Mouse (Mus musculus) spleen, adult 2 months (tissue): ENCODE measurements around the gene Oaz3. TPM values are rescaled to one million over a fixed set of nuclear protein-coding genes. Genes with fewer than 3 reads are reported as not detected.

Experiments used
- DNase-seq, 2 experiments: peaks; one replicate each; pipeline versions ENCODE4 v3.0.0 to v3.0.0-alpha.2; 2012 to 2021; ENCODE audit warnings: low spot score in 2 of 2, low read depth in 1 of 2
- H3K27ac ChIP-seq: fragments of 200-500 bp; 2 replicates; pipeline ENCODE4 v1.5.1; 2012; ENCODE audit warnings: low read length, inconsistent platforms; ENCODE audit not compliant: insufficient read depth
- H3K27me3 ChIP-seq: fragments of 200-500 bp; 2 replicates; pipeline ENCODE4 v1.6.1; 2012; ENCODE audit warnings: mild to moderate bottlenecking, moderate library complexity, low read length, inconsistent platforms; ENCODE audit not compliant: control insufficient read depth, insufficient read depth
- H3K36me3 ChIP-seq: fragments of 200-500 bp; 2 replicates; pipeline ENCODE4 v1.6.1; 2012; ENCODE audit warnings: mild to moderate bottlenecking, low read length, inconsistent platforms; ENCODE audit not compliant: control insufficient read depth, insufficient read depth
- H3K4me1 ChIP-seq: fragments of 200-500 bp; 2 replicates; pipeline ENCODE4 v1.6.1; 2011; ENCODE audit warnings: inconsistent platforms; ENCODE audit not compliant: control insufficient read depth, insufficient read depth, insufficient read length
- H3K4me3 ChIP-seq: fragments of 200-500 bp; 2 replicates; pipeline ENCODE4 v1.5.1; 2011; ENCODE audit warnings: mild to moderate bottlenecking, inconsistent platforms; ENCODE audit not compliant: insufficient read depth, insufficient read length; ENCODE audit errors: extremely low read depth
- CTCF ChIP-seq: fragments of 200-500 bp; IDR thresholded peaks from 2 replicates; pipeline ENCODE4 v1.5.1; 2011; ENCODE audit warnings: mild to moderate bottlenecking, inconsistent platforms; ENCODE audit not compliant: insufficient read depth, insufficient read length, insufficient replicate concordance; ENCODE audit errors: extremely low read depth
- POLR2A ChIP-seq: fragments of 200-500 bp; IDR thresholded peaks from 2 replicates; pipeline ENCODE4 v1.6.1; 2011; ENCODE audit warnings: low read depth, low read length, inconsistent platforms
- WGBS: fragments of 180-500 bp; shearing (Covaris S2); methylation state at CpG from one replicate; pipeline ENCODE4 v1.1.7; 2018; 5-methylcytosine and 5-hydroxymethylcytosine counted together
- polyA plus RNA-seq: library from polyadenylated mRNA; depleted of rRNA; stranded (reverse); fragments of >200 nt; gene quantifications from 2 replicates; pipeline ENCODE4 v1.2.3, GENCODE M21; 2012

The Oaz3 gene
- polyA plus RNA-seq, 1 experiment: not detected

DNA sequence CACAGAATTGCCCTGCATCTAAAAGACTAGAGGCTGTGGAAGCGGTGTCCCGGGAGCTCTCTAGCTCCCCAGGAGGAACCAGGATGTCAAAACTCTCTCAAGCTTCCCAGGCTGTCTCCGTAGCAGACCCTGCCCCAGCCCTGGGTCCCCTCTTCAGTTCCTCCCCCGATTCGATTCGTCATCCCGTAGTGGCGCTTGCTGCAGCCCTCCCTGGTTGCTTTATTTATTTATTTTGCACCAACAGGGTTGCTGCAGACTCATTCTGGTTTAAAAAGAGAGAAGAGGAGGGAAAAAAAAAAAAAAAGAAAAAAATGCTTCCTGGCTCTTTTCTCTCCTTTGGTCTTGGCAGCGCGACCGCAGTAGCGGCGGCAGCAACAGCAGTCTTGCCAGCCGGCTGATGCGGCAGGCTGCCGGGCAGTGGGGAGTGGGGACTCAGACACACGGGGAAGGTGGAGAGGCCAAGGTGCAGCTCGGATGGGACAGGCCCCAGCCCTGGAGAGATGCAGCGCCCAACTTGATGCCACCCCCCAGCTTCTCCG, 44.7 kb downstream of the Oaz3 start:
- peaks cover 2% of the 10 kb centered on the region; the same call in 1 of the 2 replicates for H3K27me3 ChIP-seq
- WGBS: 3% methylated on average over 20 of the region's 20 CpGs
- H3K4me3 ChIP-seq: no peak overlapping the region; the same call in 1 of the 2 replicates

DNA sequence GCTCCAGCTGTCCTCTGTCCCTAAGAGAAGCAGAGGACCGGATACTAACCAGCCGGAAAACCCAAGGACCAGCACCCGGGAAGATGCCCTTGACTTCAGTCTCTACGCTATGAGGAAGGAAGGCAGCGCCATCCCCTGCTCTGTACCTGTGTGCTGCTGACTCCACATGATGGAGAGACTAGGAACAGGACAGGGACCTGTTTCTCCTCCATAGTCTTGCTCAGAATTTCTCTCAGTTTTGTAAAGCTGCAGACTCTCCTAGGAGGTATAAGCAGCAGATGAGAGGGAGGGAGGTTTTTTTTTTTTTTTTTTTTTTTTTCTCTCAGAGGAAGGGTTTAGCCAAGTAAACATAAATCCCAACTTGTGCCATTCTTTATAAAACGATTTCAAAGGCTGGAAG, 45.5 kb downstream of the Oaz3 start, which contains the start of gene Lingo4:
Gene Lingo4 (plus strand): TSS at position 301 of the 400 bp plus-strand sequence.
- Histone ChIP-seq H3K27ac (no peak within 1 kb of the TSS), H3K4me3 (no peak within 1 kb of the TSS; the same call in 1 of the 2 replicates), H3K4me1 (no peaks in the 10 kb centered on the region; the same call in 1 of the 2 replicates), H3K36me3 (no peaks in the 10 kb centered on the region), H3K27me3 (peaks cover 2% of the 10 kb centered on the region; the same call in 1 of the 2 replicates)
- TF ChIP-seq CTCF: no peak
- no peak for TF ChIP-seq POLR2A
- DNase-seq: no peak
- WGBS: 67% methylated on average over 6 of the region's 6 CpGs

More for the DNA sequence above, 44.7 kb downstream of the Oaz3 start:
- no peak for TF ChIP-seq CTCF
- no peak for TF ChIP-seq POLR2A
- no peak for DNase-seq
- H3K4me1 ChIP-seq: no peaks in the 10 kb centered on the region; the same call in 1 of the 2 replicates
- H3K36me3 ChIP-seq: no peaks in the 10 kb centered on the region
- no peak overlapping the region for H3K27ac ChIP-seq

DNA sequence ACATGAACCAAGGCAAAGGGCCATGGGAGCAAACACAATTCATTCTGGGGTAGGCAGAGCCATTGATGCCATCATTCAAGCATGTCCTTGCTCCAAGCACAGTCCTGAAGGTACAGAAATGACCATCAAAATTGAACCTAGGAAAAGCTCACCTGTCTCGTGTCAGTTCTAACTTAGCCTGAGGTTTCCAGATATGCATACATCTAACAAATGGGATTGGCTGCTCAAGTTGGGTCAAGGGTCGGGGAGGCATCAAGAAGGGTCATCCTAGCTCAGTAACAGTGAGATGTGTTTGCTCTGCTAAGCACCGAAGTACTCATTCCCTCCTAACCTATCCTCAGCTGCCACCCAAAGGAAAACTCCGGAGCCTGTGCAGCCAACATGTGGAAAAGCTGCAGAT, 46.9 kb downstream of the Oaz3 start:
- peaks cover 2% of the 10 kb centered on the region; the same call in 1 of the 2 replicates for H3K27me3 ChIP-seq
- H3K36me3 ChIP-seq: no peaks in the 10 kb centered on the region
- DNase-seq: no peak
- no peak overlapping the region for H3K27ac ChIP-seq
- no peak overlapping the region for H3K4me3 ChIP-seq
- H3K4me1 ChIP-seq: no peaks in the 10 kb centered on the region; the same call in 1 of the 2 replicates
- 84% methylated on average over 4 of the region's 4 CpGs for WGBS
- no peak for TF ChIP-seq CTCF
- TF ChIP-seq POLR2A: no peak

DNA sequence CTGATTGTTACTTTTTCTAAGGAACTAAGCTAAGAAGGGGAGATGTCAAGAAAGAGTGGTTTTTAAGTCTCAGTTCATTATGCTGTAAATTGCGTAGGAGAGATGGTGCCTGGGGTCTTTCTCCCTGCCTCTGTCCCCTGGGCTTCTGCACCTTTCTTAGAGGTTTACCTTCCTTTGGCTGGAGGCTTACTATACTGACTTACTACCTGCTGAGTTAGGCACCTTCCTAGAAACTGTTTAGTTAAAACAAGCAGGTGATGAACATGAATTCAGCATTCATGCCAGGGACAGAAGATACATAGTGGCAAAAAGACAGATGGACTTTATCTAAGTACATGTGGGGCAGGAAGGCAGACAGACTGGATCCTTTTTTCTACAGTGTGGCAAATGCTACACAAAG, 47.4 kb downstream of the Oaz3 start:
- DNase-seq: no peak
- H3K4me3 ChIP-seq: no peak overlapping the region
- peaks cover 2% of the 10 kb centered on the region; the same call in 1 of the 2 replicates for H3K27me3 ChIP-seq
- 87% methylated on average over 1 of the region's 1 CpGs for WGBS
- H3K27ac ChIP-seq: no peak overlapping the region
- no peaks in the 10 kb centered on the region; the same call in 1 of the 2 replicates for H3K4me1 ChIP-seq
- H3K36me3 ChIP-seq: no peaks in the 10 kb centered on the region
- TF ChIP-seq POLR2A (no peak), CTCF (no peak)

DNA sequence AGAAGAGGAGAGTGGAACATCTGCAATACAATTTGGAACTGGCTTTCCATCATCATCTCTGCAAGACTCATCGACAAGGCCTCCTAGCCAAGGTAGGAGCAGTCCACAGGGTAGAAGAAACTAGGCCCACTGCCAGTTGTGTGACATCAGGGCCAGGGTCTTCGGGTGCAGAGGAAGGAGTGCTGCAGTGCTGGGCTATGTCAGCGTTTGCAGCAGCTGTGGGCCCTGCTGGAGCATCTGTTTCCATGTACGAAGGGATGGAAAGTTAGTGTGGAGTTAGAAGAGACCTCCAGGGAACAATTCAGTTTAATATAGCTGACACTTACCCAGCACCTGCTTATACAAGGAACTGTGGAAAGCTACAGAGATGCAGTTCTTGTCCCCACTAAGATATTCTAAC, 50.7 kb downstream of the Oaz3 start:
- Histone ChIP-seq H3K36me3 (no peaks in the 10 kb centered on the region), H3K4me3 (no peak overlapping the region), H3K27me3 (no peaks in the 10 kb centered on the region), H3K27ac (no peak overlapping the region), H3K4me1 (no peaks in the 10 kb centered on the region)
- no peak for DNase-seq
- TF ChIP-seq CTCF (no peak), POLR2A (no peak)
- 79% methylated on average over 4 of the region's 4 CpGs for WGBS

DNA sequence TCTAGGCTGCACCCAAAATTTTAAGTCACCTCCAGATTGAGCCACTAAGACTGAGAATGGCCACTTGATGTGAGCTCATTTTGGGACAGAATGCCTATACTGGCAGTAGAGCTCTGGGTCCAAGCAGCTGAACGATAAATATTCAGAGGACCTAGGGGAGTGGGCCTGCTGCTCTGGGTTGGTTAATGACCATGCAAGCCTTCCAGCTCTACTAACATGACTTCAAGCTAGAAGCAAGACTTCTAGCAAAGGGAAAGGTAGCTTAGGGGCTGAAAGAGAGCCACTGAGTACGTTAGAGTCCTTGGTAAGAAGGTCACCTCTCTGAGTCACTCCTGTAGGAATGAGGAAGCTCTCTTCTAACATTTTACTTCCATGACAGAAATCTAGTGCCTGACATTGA, 51.6 kb downstream of the Oaz3 start:
- Histone ChIP-seq H3K4me1 (no peaks in the 10 kb centered on the region), H3K27ac (no peak overlapping the region), H3K27me3 (no peaks in the 10 kb centered on the region), H3K36me3 (no peaks in the 10 kb centered on the region), H3K4me3 (no peak overlapping the region)
- DNase-seq: no peak
- WGBS: 81% methylated on average over 2 of the region's 2 CpGs
- no peak for TF ChIP-seq POLR2A
- no peak for TF ChIP-seq CTCF

DNA sequence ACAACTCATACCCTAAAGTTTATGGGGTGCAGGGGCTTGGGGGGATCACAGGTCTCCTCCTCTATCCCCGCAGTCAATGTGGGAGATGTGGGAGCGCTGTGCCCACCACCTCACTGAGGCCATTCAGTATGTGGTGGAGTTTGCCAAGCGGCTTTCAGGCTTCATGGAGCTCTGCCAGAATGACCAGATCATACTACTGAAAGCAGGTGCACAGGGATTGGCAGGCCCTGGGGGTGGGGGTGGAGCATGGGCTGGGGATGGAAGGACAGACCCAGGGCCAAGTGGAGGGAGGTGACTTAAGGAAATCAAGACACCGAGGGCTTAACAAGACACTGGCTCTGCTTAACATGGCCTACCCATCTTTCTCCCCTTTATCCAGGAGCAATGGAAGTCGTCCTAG, 52.7 kb downstream of the Oaz3 start:
- Histone ChIP-seq H3K36me3 (no peaks in the 10 kb centered on the region), H3K4me3 (no peak overlapping the region), H3K27me3 (no peaks in the 10 kb centered on the region), H3K27ac (no peak overlapping the region), H3K4me1 (no peaks in the 10 kb centered on the region)
- no peak for DNase-seq
- 89% methylated on average over 5 of the region's 5 CpGs for WGBS
- TF ChIP-seq CTCF (no peak), POLR2A (no peak)
